Mouse (Mus musculus): ENCODE measurements at regions not wholly inside any gene's neighbourhood (a gene's known extent, or its start where the extent isn't known, plus 50 kb on each side); places are given as distances from the start of the nearest gene placed in this dataset.
A peak's percentile ranks its signal among the peaks of the same experiment; 100 is the strongest.

DNA sequence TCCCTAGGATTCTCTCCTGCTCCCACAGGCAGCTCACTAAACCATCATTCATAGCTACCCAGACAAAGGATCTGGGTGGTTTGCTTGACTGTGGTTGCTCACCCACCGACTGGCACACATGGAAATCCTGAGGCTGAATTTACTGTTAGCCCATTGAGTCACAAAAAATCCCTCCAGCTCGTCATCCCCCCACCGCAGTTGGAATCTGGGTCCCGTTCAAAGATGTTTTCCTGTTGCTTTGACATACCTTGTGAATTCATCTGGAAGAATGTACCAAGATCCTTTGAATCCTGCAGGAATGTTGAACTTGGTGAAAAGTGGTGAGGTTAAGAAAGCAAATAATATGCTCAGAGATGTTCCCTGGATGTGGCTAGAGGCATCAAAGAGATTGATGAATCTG is 223.7 kb downstream of the Lyplal1 start:
- no peak for ATAC-seq (ENCODE audit: insufficient read depth)
- 67% methylated on average over 4 of the region's 4 CpGs for WGBS

DNA sequence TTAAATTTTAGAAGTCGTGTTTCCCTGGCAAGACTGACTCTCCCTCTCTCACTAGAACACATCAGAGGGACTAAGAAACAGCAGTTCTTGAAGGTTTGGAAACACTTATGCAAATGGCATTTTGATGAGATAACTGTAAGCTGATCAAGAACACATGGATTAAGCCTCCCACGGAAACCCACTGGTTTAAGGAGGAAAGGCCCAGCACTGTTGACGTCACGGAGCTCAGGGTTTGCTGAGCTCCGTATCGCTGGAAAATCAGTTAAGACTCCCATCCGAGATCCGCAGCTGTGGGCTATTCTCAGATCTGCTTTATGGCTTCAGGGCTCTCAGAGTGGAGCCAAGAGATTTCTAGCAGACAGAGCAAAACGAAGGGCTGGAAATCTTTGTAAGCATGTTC is 218.6 kb downstream of the Lyplal1 start:
- Histone ChIP-seq H3K4me3 (ENCODE audit: low read depth, low read length) (no peak overlapping the region), H3K4me2 (no peak overlapping the region), H3K27me3 (ENCODE audit: insufficient read depth, low read length) (no peaks in the 10 kb centered on the region), H3K9ac (no peak overlapping the region), H3K9me3 (ENCODE audit: low read depth, low read length) (no peaks in the 10 kb centered on the region), H3K4me1 (ENCODE audit: insufficient read depth) (0 out of 2 replicates have a peak, but pooled peaks cover 3% of the 10 kb centered on the region), H3K27ac (ENCODE audit: low read depth) (peak overlapping the region; percentile 44; the same call in 1 of the 2 replicates), H3K36me3 (ENCODE audit: insufficient read depth) (no peaks in the 10 kb centered on the region)
- 34% methylated on average over 9 of the region's 9 CpGs for WGBS
- TF ChIP-seq CTCF (IDR thresholded peaks at IDR 0.05; ENCODE audit: low read depth) = no peak
- no peak; the same call in 1 of the 2 replicates for ATAC-seq (ENCODE audit: insufficient read depth)
- DNase-seq = peak; percentile 73

More for the DNA sequence above, 223.7 kb downstream of the Lyplal1 start:
- Histone ChIP-seq H3K9me3 (ENCODE audit: low read depth, low read length) (no peaks in the 10 kb centered on the region), H3K9ac (no peak overlapping the region), H3K36me3 (ENCODE audit: insufficient read depth) (no peaks in the 10 kb centered on the region), H3K4me1 (ENCODE audit: insufficient read depth) (0 out of 2 replicates have a peak, but pooled peaks cover 8% of the 10 kb centered on the region), H3K4me3 (ENCODE audit: low read depth, low read length) (no peak overlapping the region), H3K27ac (ENCODE audit: low read depth) (no peak overlapping the region), H3K27me3 (ENCODE audit: insufficient read depth, low read length) (no peaks in the 10 kb centered on the region), H3K4me2 (no peak overlapping the region)
- TF ChIP-seq CTCF (IDR thresholded peaks at IDR 0.05; ENCODE audit: low read depth) = no peak
- DNase-seq = no peak

DNA sequence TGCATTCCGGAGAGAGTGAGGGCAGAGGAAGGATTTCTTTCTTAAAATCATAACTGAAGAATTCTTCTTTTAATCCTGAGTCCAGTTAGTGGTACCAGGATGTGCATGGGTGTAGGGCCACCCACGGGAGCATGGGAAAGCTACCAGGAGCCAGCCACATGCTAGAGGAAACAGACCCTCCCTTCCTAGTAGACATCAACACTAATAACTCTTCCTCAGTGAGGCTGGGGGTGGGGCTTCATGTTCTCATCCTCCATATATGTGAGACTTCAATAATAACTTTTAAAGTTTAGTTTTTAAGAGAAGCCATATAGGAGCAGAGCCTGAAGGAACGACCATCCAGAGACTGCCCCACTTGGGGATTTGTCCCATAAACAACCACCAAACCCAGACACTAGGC is 216.8 kb downstream of the Lyplal1 start:
- Histone ChIP-seq H3K27ac (ENCODE audit: low read depth) (no peak overlapping the region), H3K4me3 (ENCODE audit: low read depth, low read length) (no peak overlapping the region), H3K4me1 (ENCODE audit: insufficient read depth) (0 out of 2 replicates have a peak, but pooled peaks cover 3% of the 10 kb centered on the region), H3K9ac (no peak overlapping the region), H3K9me3 (ENCODE audit: low read depth, low read length) (no peaks in the 10 kb centered on the region), H3K27me3 (ENCODE audit: insufficient read depth, low read length) (no peaks in the 10 kb centered on the region), H3K36me3 (ENCODE audit: insufficient read depth) (no peaks in the 10 kb centered on the region), H3K4me2 (no peak overlapping the region)
- no peak for TF ChIP-seq CTCF (IDR thresholded peaks at IDR 0.05; ENCODE audit: low read depth)
- WGBS = 69% methylated on average over 3 of the region's 3 CpGs
- ATAC-seq (ENCODE audit: insufficient read depth) = no peak
- no peak for DNase-seq

DNA sequence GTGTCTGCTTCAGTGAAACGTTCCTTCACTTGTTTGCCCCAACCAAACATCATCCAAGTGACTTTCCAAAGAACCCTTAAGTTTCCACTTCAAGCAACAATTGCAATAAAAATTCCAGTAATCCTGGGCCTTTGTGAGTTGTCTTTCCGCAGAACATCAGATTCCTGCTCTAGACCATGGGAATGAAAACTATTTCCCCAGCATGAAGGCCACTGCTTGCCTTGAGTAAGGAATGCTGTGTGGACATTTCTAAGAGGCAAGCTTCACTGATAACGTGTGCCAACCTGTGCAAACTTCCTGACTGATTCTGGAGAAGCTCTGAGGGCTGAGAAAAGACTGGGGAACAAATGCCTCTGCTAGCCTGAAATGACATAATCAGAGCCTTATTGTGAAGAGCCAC is 214.7 kb downstream of the Lyplal1 start:
- no peak for TF ChIP-seq CTCF (IDR thresholded peaks at IDR 0.05; ENCODE audit: low read depth)
- ATAC-seq (ENCODE audit: insufficient read depth) (no peak), DNase-seq (peak; percentile 19)
- H3K4me1 ChIP-seq (ENCODE audit: insufficient read depth) = 0 out of 2 replicates have a peak, but pooled peaks cover 3% of the 10 kb centered on the region
- no peaks in the 10 kb centered on the region for H3K9me3 ChIP-seq (ENCODE audit: low read depth, low read length)
- no peak overlapping the region for H3K4me2 ChIP-seq
- H3K27me3 ChIP-seq (ENCODE audit: insufficient read depth, low read length) = no peaks in the 10 kb centered on the region
- 68% methylated on average over 3 of the region's 3 CpGs for WGBS
- no peak overlapping the region for H3K4me3 ChIP-seq (ENCODE audit: low read depth, low read length)
- no peaks in the 10 kb centered on the region for H3K36me3 ChIP-seq (ENCODE audit: insufficient read depth)
- peak overlapping the region; percentile 30; the same call in 1 of the 2 replicates for H3K27ac ChIP-seq (ENCODE audit: low read depth)
- no peak overlapping the region for H3K9ac ChIP-seq

DNA sequence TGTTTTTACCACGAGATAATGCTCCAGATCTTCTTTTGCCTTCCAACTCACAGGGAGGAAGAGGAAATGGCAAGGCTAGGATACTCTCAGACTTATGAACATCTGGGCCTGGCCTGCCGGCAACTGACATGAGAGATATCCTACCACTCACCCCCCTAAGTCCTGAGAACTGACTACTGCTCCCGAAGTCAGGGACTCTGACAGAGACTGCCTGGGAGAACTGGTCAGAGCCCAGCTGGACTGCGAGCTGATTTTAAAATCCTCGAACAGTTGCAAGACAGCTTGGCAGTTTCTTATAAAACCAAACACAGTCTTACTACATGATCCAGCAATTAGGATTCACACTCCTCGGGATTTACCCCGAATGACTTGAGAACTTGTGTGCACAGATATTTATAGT is 211.4 kb downstream of the Lyplal1 start:
- H3K4me1 ChIP-seq (ENCODE audit: insufficient read depth) = peaks cover 5% of the 10 kb centered on the region; the same call in 1 of the 2 replicates
- H3K27me3 ChIP-seq (ENCODE audit: insufficient read depth, low read length) = no peaks in the 10 kb centered on the region
- no peak for TF ChIP-seq CTCF (IDR thresholded peaks at IDR 0.05; ENCODE audit: low read depth)
- 47% methylated on average over 7 of the region's 7 CpGs for WGBS
- H3K9ac ChIP-seq = no peak overlapping the region
- H3K27ac ChIP-seq (ENCODE audit: low read depth) = no peak overlapping the region
- no peak for ATAC-seq (ENCODE audit: insufficient read depth)
- DNase-seq = peak; percentile 35
- H3K4me2 ChIP-seq = no peak overlapping the region
- H3K36me3 ChIP-seq (ENCODE audit: insufficient read depth) = no peaks in the 10 kb centered on the region
- no peak overlapping the region for H3K4me3 ChIP-seq (ENCODE audit: low read depth, low read length)
- no peaks in the 10 kb centered on the region for H3K9me3 ChIP-seq (ENCODE audit: low read depth, low read length)

DNA sequence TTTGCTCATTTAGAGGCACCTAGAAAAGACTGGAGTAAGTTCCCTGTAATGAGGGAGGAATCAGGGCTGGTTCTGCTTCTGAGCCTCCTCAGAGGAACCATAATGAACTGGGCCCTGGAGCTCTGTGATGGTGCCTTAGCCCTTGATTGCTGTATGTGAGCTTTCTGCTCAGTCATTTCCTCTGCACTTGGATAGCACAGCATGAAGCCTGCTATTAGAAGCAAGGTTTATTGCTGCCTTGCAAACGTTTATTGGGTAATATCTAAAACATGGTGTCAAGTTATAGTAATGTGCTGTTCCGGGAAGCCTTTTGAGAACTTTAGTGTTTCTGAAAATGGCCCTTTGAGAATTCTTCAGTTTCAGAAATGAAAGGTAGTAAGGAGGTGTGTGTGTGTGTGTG is 201.5 kb downstream of the Lyplal1 start:
- Histone ChIP-seq H3K36me3 (ENCODE audit: insufficient read depth) (no peaks in the 10 kb centered on the region), H3K4me1 (ENCODE audit: insufficient read depth) (no peaks in the 10 kb centered on the region), H3K4me2 (no peak overlapping the region), H3K27me3 (ENCODE audit: insufficient read depth, low read length) (no peaks in the 10 kb centered on the region), H3K9me3 (ENCODE audit: low read depth, low read length) (no peaks in the 10 kb centered on the region), H3K9ac (no peak overlapping the region), H3K4me3 (ENCODE audit: low read depth, low read length) (no peak overlapping the region), H3K27ac (ENCODE audit: low read depth) (no peak overlapping the region)
- DNase-seq = no peak
- TF ChIP-seq CTCF (IDR thresholded peaks at IDR 0.05; ENCODE audit: low read depth) = no peak
- WGBS = 65% methylated on average over 2 of the region's 2 CpGs
- ATAC-seq (ENCODE audit: insufficient read depth) = no peak

DNA sequence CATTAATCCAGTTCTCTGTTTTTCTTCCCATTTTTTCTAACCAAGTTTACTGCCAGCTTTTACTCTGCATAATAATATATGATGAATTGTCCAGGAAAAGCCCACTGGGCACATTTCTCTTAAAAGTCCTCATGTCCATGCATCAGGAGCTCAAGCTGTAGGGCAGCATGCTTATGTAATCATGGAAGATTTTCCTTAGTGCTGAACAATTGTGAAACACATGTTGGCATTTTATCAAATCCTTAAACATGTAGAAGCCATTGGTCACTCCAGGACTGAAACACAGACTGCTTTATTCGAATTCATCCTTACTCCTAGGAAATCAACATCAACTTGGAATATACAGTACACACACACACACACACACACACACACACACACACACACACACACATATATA is 198.4 kb downstream of the Lyplal1 start:
- H3K9ac ChIP-seq = no peak overlapping the region
- H3K36me3 ChIP-seq (ENCODE audit: insufficient read depth) = no peaks in the 10 kb centered on the region
- WGBS = 70% methylated on average over 1 of the region's 1 CpGs
- no peak overlapping the region for H3K4me2 ChIP-seq
- no peak; the same call in 1 of the 2 replicates for ATAC-seq (ENCODE audit: insufficient read depth)
- H3K4me1 ChIP-seq (ENCODE audit: insufficient read depth) = no peaks in the 10 kb centered on the region
- no peaks in the 10 kb centered on the region for H3K9me3 ChIP-seq (ENCODE audit: low read depth, low read length)
- TF ChIP-seq CTCF (IDR thresholded peaks at IDR 0.05; ENCODE audit: low read depth) = no peak
- no peaks in the 10 kb centered on the region for H3K27me3 ChIP-seq (ENCODE audit: insufficient read depth, low read length)
- H3K27ac ChIP-seq (ENCODE audit: low read depth) = no peak overlapping the region
- H3K4me3 ChIP-seq (ENCODE audit: low read depth, low read length) = no peak overlapping the region
- peak; percentile 73 for DNase-seq

DNA sequence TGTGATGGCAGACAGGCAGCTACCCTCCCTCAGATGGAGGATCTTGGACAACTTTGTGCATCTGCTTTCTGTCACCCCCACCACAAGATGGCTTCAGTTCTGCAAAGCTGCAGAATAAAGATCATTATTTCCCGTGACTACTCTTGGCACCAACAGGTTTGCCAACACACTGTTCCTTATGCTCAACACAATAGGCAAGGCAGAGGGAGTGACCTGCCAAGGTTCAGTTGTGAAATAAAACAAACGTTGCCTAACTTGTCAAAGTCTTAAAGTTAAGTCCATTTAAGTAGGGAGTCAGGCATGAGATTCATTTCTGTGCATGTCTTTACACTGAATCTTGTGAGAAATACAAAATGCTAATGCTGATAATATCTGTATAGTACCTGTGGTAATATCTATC is 193.4 kb downstream of the Lyplal1 start:
- ATAC-seq (ENCODE audit: insufficient read depth) (no peak), DNase-seq (no peak)
- Histone ChIP-seq H3K9me3 (ENCODE audit: low read depth, low read length) (no peaks in the 10 kb centered on the region; the same call in 1 of the 2 replicates), H3K4me3 (ENCODE audit: low read depth, low read length) (no peak overlapping the region), H3K9ac (no peak overlapping the region), H3K27me3 (ENCODE audit: insufficient read depth, low read length) (no peaks in the 10 kb centered on the region), H3K4me1 (ENCODE audit: insufficient read depth) (no peaks in the 10 kb centered on the region), H3K27ac (ENCODE audit: low read depth) (no peak overlapping the region), H3K4me2 (no peak overlapping the region), H3K36me3 (ENCODE audit: insufficient read depth) (no peaks in the 10 kb centered on the region)
- TF ChIP-seq CTCF (IDR thresholded peaks at IDR 0.05; ENCODE audit: low read depth) = no peak
- 54% methylated on average over 2 of the region's 2 CpGs for WGBS
